Mouse (Mus musculus) T-cell, adult 2 months (primary cell): ENCODE results near the gene Brca1.
"Not testable (repeated sequence)": the region's sequence is repeated elsewhere in the genome, so short reads cannot be mapped to it uniquely, and the experiment has no call there.

Experiments used
- DNase-seq: peaks from one replicate; pipeline ENCODE4 v3.0.0; 2022; ENCODE audit warnings: low spot score

Gene Brca1

GRCm38 (mm10) chr11:101449596-101449995 is 102.2 kb downstream of the Brca1 start:
- DNase-seq: not testable (repeated sequence)

- DNase-seq: no peak
Measured at GRCm38 (mm10) chr11:101448899-101449298, 102.9 kb downstream of the Brca1 start.

GRCm38 (mm10) chr11:101448274-101448746 is 103.4 kb downstream of the Brca1 start, which contains the start of gene Ifi35:
TSS of gene Ifi35 (plus strand) at chr11:101448407.
- peak; percentile 82 for DNase-seq

- peak; percentile 28 for DNase-seq
Measured at GRCm38 (mm10) chr11:101447786-101448185, 104.0 kb downstream of the Brca1 start.

GRCm38 (mm10) chr11:101446860-101447259 is 104.9 kb downstream of the Brca1 start:
- not testable (repeated sequence) for DNase-seq

- DNase-seq: no peak
Measured at GRCm38 (mm10) chr11:101446319-101446718, 105.4 kb downstream of the Brca1 start.

GRCm38 (mm10) chr11:101442760-101443159 is 109.0 kb downstream of the Brca1 start:
- no peak for DNase-seq

- peak; percentile 99 for DNase-seq
Measured at GRCm38 (mm10) chr11:101442127-101442693, 109.5 kb downstream of the Brca1 start, which contains the start of gene Rpl27. TSS of gene Rpl27 (plus strand) at chr11:101442298.

GRCm38 (mm10) chr11:101441450-101442126 is 110.2 kb downstream of the Brca1 start:
- not testable (repeated sequence) for DNase-seq
